Mouse (Mus musculus): Measurements from ENCODE around the gene Mfn2. TPM values are rescaled to one million over a fixed set of nuclear protein-coding genes. Genes with fewer than 3 reads are reported as not detected.
A peak's percentile ranks its signal among the peaks of the same experiment; 100 is the strongest.
"Not testable (repeated sequence)": the region's sequence is repeated elsewhere in the genome, so short reads cannot be mapped to it uniquely, and the experiment has no call there.

The Mfn2 gene
- polyA plus RNA-seq, 2 experiments: 8.6 to 9.2 TPM

DNA sequence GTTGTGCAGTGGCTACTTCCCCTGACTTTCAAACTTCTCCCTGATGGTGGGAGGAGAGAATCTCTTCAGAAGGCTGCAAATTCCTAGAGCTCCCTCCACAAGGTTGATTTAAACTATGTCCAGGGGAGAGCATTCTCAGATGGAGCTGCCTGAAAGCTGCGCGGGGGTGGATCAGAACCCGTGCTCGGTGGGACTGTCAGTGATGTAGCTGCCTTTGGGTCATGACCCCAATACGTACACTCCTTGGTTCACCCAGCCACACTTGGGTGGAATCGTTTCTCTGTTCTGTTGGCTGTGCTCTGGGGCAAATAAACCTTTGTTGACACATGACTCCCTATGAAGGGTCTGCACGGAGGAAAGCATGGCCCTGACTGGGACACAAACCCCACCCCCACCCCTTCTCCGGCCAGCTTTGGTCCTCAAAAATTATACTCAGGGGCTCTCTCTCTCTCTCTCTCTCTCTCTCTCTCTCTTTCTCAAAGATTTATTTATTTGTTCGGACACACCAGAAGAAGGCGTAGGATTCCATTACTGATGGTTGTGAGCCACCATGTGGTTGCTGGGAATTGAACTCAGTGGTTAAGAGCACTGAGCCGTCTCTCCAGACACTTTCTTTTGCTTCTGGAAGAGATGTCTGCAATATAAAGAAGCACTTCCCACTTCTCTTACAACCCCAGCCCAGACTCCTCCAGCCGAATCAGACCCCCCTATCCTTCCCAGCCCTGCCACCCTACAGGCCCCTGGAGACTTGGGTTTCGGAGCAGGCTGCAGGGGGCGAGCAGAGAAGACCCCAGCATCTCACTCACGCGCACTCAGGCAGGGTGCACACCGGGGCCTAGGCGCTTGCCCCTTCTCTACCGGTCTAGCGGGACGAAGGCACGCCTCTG is 36.7 kb downstream of the Mfn2 start:
- Histone ChIP-seq H3K4me3 (ENCODE audit: insufficient read depth in 1 of 2, low read depth in 2 of 2, low read length in 2 of 2) (peak overlapping the region; percentile 78 to 89), H3K27me3 (ENCODE audit: control insufficient read depth, insufficient read depth, low read length) (no peaks in the 10 kb centered on the region), H3K4me1 (replicated peaks; ENCODE audit: control insufficient read depth in 2 of 2, insufficient read depth in 2 of 2, low read length in 1 of 2) (peaks cover 14 to 26% of the 10 kb centered on the region in 2 experiments), H3K4me2 (ENCODE audit: low read depth) (peak overlapping the region; percentile 93), H3K36me3 (replicated peaks; ENCODE audit: control insufficient read depth, insufficient read depth, low read depth) (peaks cover 1% of the 10 kb centered on the region), H3K9ac (replicated peaks) (peak overlapping the region; percentile 93), H3K9me3 (ENCODE audit: control insufficient read depth, low read length) (no peaks in the 10 kb centered on the region), H3K27ac (peak overlapping the region; percentile 77)
- no peak for TF ChIP-seq EP300 (IDR thresholded peaks at IDR 0.05; ENCODE audit: low read depth)
- TF ChIP-seq CTCF (IDR thresholded peaks at IDR 0.05; ENCODE audit: low read depth): no peak; the same call in 1 of the 2 replicates
- ATAC-seq (ENCODE audit: insufficient read depth) (no peak), DNase-seq (ENCODE audit: low read depth in 3 of 3, low spot score in 3 of 3) (no peak)
- 5% methylated on average over 22 of the region's 22 CpGs for WGBS (ENCODE audit: insufficient replicate concordance)

- not testable (repeated sequence) for H3K27ac ChIP-seq; H3K4me3 ChIP-seq (ENCODE audit: insufficient read depth in 1 of 2, low read depth in 2 of 2, low read length in 2 of 2); H3K9me3 ChIP-seq (ENCODE audit: control insufficient read depth, low read length); H3K9ac ChIP-seq (replicated peaks); H3K36me3 ChIP-seq (replicated peaks; ENCODE audit: control insufficient read depth, insufficient read depth, low read depth); ATAC-seq (ENCODE audit: insufficient read depth); DNase-seq (ENCODE audit: low read depth in 3 of 3, low spot score in 3 of 3); H3K27me3 ChIP-seq (ENCODE audit: control insufficient read depth, insufficient read depth, low read length)
- 53% methylated on average over 3 of the region's 3 CpGs for WGBS (ENCODE audit: insufficient replicate concordance)
- Histone ChIP-seq H3K4me1 (replicated peaks; ENCODE audit: control insufficient read depth in 2 of 2, insufficient read depth in 2 of 2, low read length in 1 of 2) (peaks cover 14 to 26% of the 10 kb centered on the region in 2 experiments), H3K4me2 (ENCODE audit: low read depth) (peak overlapping the region; percentile 93)
These were observed 37.7 kb downstream of the Mfn2 start for GRCm38 (mm10) chr4:147866793-147867192.

DNA sequence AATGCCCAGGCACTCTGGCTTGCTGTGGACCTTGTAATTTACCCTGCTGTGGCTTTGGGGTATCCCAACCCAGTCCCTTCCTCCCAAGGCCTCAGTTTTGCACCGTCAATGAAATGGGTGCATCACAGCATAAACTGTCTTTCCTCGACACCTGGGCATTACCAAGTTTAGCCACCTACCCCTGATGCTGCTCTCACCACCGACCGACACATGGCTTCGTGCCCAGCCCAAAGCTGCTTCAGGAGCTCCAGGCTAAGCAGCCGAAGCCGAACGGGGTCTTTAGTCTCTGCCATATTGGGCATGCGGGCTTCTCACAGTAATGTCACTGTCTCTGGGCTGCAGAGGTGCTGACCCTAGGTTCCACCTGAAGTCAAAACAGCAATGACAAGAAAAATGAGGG is 38.4 kb downstream of the Mfn2 start:
- peaks cover 11% of the 10 kb centered on the region for H3K36me3 ChIP-seq (replicated peaks; ENCODE audit: control insufficient read depth, insufficient read depth, low read depth)
- 89% methylated on average over 9 of the region's 9 CpGs for WGBS (ENCODE audit: insufficient replicate concordance)
- DNase-seq (ENCODE audit: low read depth in 3 of 3, low spot score in 3 of 3) (no peak), ATAC-seq (ENCODE audit: insufficient read depth) (no peak)
- H3K4me1 ChIP-seq (replicated peaks; ENCODE audit: control insufficient read depth in 2 of 2, insufficient read depth in 2 of 2, low read length in 1 of 2): peaks cover 14 to 26% of the 10 kb centered on the region in 2 experiments
- no peaks in the 10 kb centered on the region for H3K9me3 ChIP-seq (ENCODE audit: control insufficient read depth, low read length)
- no peaks in the 10 kb centered on the region for H3K27me3 ChIP-seq (ENCODE audit: control insufficient read depth, insufficient read depth, low read length)
- no peak overlapping the region for H3K27ac ChIP-seq
- no peak overlapping the region for H3K4me2 ChIP-seq (ENCODE audit: low read depth)
- no peak overlapping the region for H3K9ac ChIP-seq (replicated peaks)
- no peak overlapping the region for H3K4me3 ChIP-seq (ENCODE audit: insufficient read depth in 1 of 2, low read depth in 2 of 2, low read length in 2 of 2)
- TF ChIP-seq EP300 (IDR thresholded peaks at IDR 0.05; ENCODE audit: low read depth): no peak
- no peak for TF ChIP-seq CTCF (IDR thresholded peaks at IDR 0.05; ENCODE audit: low read depth)

- no peak for TF ChIP-seq EP300 (IDR thresholded peaks at IDR 0.05; ENCODE audit: low read depth)
- no peak for TF ChIP-seq CTCF (IDR thresholded peaks at IDR 0.05; ENCODE audit: low read depth)
- no peak for DNase-seq (ENCODE audit: low read depth in 3 of 3, low spot score in 3 of 3)
- Histone ChIP-seq H3K4me3 (ENCODE audit: insufficient read depth in 1 of 2, low read depth in 2 of 2, low read length in 2 of 2) (no peak overlapping the region), H3K27ac (no peak overlapping the region), H3K4me2 (ENCODE audit: low read depth) (no peak overlapping the region), H3K9me3 (ENCODE audit: control insufficient read depth, low read length) (no peaks in the 10 kb centered on the region), H3K36me3 (replicated peaks; ENCODE audit: control insufficient read depth, insufficient read depth, low read depth) (peaks cover 11% of the 10 kb centered on the region), H3K9ac (replicated peaks) (no peak overlapping the region), H3K4me1 (replicated peaks; ENCODE audit: control insufficient read depth in 2 of 2, insufficient read depth in 2 of 2, low read length in 1 of 2) (peaks cover 14 to 26% of the 10 kb centered on the region in 2 experiments), H3K27me3 (ENCODE audit: control insufficient read depth, insufficient read depth, low read length) (no peaks in the 10 kb centered on the region)
- ATAC-seq (ENCODE audit: insufficient read depth): no peak
- 89% methylated on average over 6 of the region's 6 CpGs for WGBS (ENCODE audit: insufficient replicate concordance)
These were observed 38.9 kb downstream of the Mfn2 start for GRCm38 (mm10) chr4:147865651-147866050.

DNA sequence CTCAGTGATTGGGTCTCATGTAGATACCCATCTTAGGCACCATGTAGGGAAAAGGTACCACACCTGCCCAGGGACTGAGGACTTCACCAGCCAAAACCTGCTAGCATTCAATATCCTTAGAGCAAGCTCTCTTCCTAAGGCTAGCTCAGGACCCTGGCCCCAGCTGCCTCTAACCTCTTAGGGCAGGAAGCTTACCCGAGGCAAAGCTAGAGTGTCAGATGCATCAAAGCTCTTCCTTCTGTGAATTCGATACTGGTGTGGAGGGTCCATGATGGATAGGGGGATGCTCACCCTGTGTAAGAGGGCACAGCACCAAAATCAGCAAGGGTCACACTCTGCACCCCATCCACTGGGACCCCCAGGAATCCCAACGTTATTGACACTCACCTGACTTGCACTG is 42.5 kb downstream of the Mfn2 start:
- H3K27me3 ChIP-seq (ENCODE audit: control insufficient read depth, insufficient read depth, low read length): no peaks in the 10 kb centered on the region
- 76% methylated on average over 3 of the region's 3 CpGs for WGBS (ENCODE audit: insufficient replicate concordance)
- no peak overlapping the region for H3K4me2 ChIP-seq (ENCODE audit: low read depth)
- ATAC-seq (ENCODE audit: insufficient read depth) (no peak), DNase-seq (ENCODE audit: low read depth in 3 of 3, low spot score in 3 of 3) (no peak)
- no peak for TF ChIP-seq EP300 (IDR thresholded peaks at IDR 0.05; ENCODE audit: low read depth)
- no peak for TF ChIP-seq CTCF (IDR thresholded peaks at IDR 0.05; ENCODE audit: low read depth)
- H3K4me1 ChIP-seq (replicated peaks; ENCODE audit: control insufficient read depth in 2 of 2, insufficient read depth in 2 of 2, low read length in 1 of 2): peaks cover under 1 to 5% of the 10 kb centered on the region in 2 experiments; a peak in 2 of 4 replicates
- H3K9me3 ChIP-seq (ENCODE audit: control insufficient read depth, low read length): no peaks in the 10 kb centered on the region
- H3K27ac ChIP-seq: no peak overlapping the region
- no peak overlapping the region for H3K4me3 ChIP-seq (ENCODE audit: insufficient read depth in 1 of 2, low read depth in 2 of 2, low read length in 2 of 2)
- H3K36me3 ChIP-seq (replicated peaks; ENCODE audit: control insufficient read depth, insufficient read depth, low read depth): peaks cover 11% of the 10 kb centered on the region
- H3K9ac ChIP-seq (replicated peaks): no peak overlapping the region
